Mouse (Mus musculus) heart, embryonic 13.5 days (tissue): Measurements from ENCODE around the gene Noxo1. TPM values are rescaled to one million over a fixed set of nuclear protein-coding genes. Genes with fewer than 3 reads are reported as not detected.
A peak's percentile ranks its signal among the peaks of the same experiment; 100 is the strongest.

Experiments
- ATAC-seq: fragments of 200-750 bp; cut with Nextera tagmentation; 2 replicates; pipeline ENCODE4 v1.8.0; 2017; ENCODE audit warnings: moderate TSS enrichment; ENCODE audit not compliant: insufficient number of reproducible peaks, low FRiP score, low TSS enrichment; ENCODE audit errors: extremely low read depth
- H3K27ac ChIP-seq: fragments of 300-500 bp; sonication (generic); replicated peaks from 2 replicates; pipeline ENCODE4 v1.5.1; 2015; ENCODE audit warnings: moderate library complexity, mild to moderate bottlenecking, inconsistent platforms
- H3K27me3 ChIP-seq: fragments of 300-500 bp; sonication (generic); replicated peaks from 2 replicates; pipeline ENCODE4 v1.6.1; 2015; ENCODE audit warnings: mild to moderate bottlenecking, inconsistent platforms
- H3K36me3 ChIP-seq: fragments of 300-500 bp; sonication (generic); 2 replicates; pipeline ENCODE4 v1.6.1; 2015; ENCODE audit warnings: mild to moderate bottlenecking, inconsistent platforms
- H3K4me1 ChIP-seq: fragments of 300-500 bp; sonication (generic); 2 replicates; pipeline ENCODE4 v1.6.1; 2015; ENCODE audit warnings: inconsistent platforms
- H3K4me2 ChIP-seq: fragments of 300-500 bp; sonication (generic); 2 replicates; pipeline ENCODE4 v1.6.1; 2015; ENCODE audit warnings: inconsistent platforms, mild to moderate bottlenecking, moderate library complexity
- H3K4me3 ChIP-seq: fragments of 300-500 bp; sonication (generic); 2 replicates; pipeline ENCODE4 v1.5.1; 2015; ENCODE audit warnings: moderate library complexity, mild to moderate bottlenecking, inconsistent platforms
- H3K9ac ChIP-seq: fragments of 300-500 bp; sonication (generic); 2 replicates; pipeline ENCODE4 v1.6.1; 2015; ENCODE audit warnings: inconsistent platforms, mild to moderate bottlenecking, moderate library complexity
- H3K9me3 ChIP-seq: fragments of 300-500 bp; sonication (generic); 2 replicates; pipeline ENCODE4 v1.6.1; 2016; ENCODE audit warnings: inconsistent platforms
- WGBS: fragments of 180-500 bp; shearing (Covaris S2); methylation state at CpG from one replicate; pipeline ENCODE4 v1.1.7; 2015; ENCODE audit warnings: mixed read lengths; 5-methylcytosine and 5-hydroxymethylcytosine counted together
- polyA plus RNA-seq: library from polyadenylated mRNA; unstranded; fragments of >200 nt; fragmentation: Nextera tagmentation; extraction: Ambion mirVana; gene quantifications from 2 replicates; pipeline ENCODE4 v1.2.1, GENCODE M21; 2015

The Noxo1 gene
- polyA plus RNA-seq, 1 experiment from 2014 or later: 1.1 TPM

GRCm38 (mm10) chr17:24732233-24732935, 36.4 kb downstream of the Noxo1 start:
- no peaks in the 10 kb centered on the region for H3K9me3 ChIP-seq

GRCm38 (mm10) chr17:24733434-24734050, 37.5 kb downstream of the Noxo1 start:
- Histone ChIP-seq H3K27ac (no peak overlapping the region), H3K27me3 (no peaks in the 10 kb centered on the region; the same call in 1 of the 2 replicates), H3K36me3 (no peaks in the 10 kb centered on the region), H3K4me2 (no peak overlapping the region), H3K9me3 (no peaks in the 10 kb centered on the region), H3K4me3 (no peak overlapping the region), H3K4me1 (peaks cover 32% of the 10 kb centered on the region), H3K9ac (no peak overlapping the region; the same call in 1 of the 2 replicates)
- no peak for ATAC-seq
- 89% methylated on average over 21 of the region's 21 CpGs for WGBS

More at GRCm38 (mm10) chr17:24732233-24732935, 36.4 kb downstream of the Noxo1 start:
- Histone ChIP-seq H3K36me3 (no peaks in the 10 kb centered on the region), H3K4me1 (peaks cover 25% of the 10 kb centered on the region), H3K27me3 (peaks cover 3% of the 10 kb centered on the region; the same call in 1 of the 2 replicates), H3K4me3 (no peak overlapping the region), H3K27ac (peak overlapping the region; percentile 46), H3K9ac (peak overlapping the region; percentile 50; the same call in 1 of the 2 replicates), H3K4me2 (no peak overlapping the region)
- whole genome bisulfite sequencing: 59% methylated on average over 12 of the region's 12 CpGs
- no peak for ATAC-seq

- no peak overlapping the region for H3K27ac ChIP-seq
- no peak for ATAC-seq
- WGBS: 91% methylated on average over 1 of the region's 1 CpGs
Observed at GRCm38 (mm10) chr17:24734513-24734912, 38.5 kb downstream of the Noxo1 start.

GRCm38 (mm10) chr17:24735446-24735845, 39.4 kb downstream of the Noxo1 start:
- WGBS: 89% methylated on average over 7 of the region's 7 CpGs

More at GRCm38 (mm10) chr17:24734513-24734912, 38.5 kb downstream of the Noxo1 start:
- H3K36me3 ChIP-seq: peaks cover 4% of the 10 kb centered on the region
- no peaks in the 10 kb centered on the region for H3K9me3 ChIP-seq
- H3K9ac ChIP-seq: no peak overlapping the region
- no peaks in the 10 kb centered on the region; the same call in 1 of the 2 replicates for H3K27me3 ChIP-seq
- H3K4me3 ChIP-seq: no peak overlapping the region
- H3K4me2 ChIP-seq: no peak overlapping the region
- peaks cover 32% of the 10 kb centered on the region for H3K4me1 ChIP-seq

GRCm38 (mm10) chr17:24736330-24737051, 40.5 kb downstream of the Noxo1 start, which contains the start of gene Msrb1:
Gene Msrb1, plus strand, starts transcription at chr17:24736642.
- H3K4me1 ChIP-seq: peaks cover 32% of the 10 kb centered on the region
- peak within 1 kb of the TSS; percentile 65 for H3K27ac ChIP-seq
- H3K9ac ChIP-seq: peak within 1 kb of the TSS; percentile 84
- peak within 1 kb of the TSS; percentile 84 for H3K4me2 ChIP-seq
- WGBS: under 1% methylated on average over 29 of the region's 29 CpGs
- H3K9me3 ChIP-seq: no peaks in the 10 kb centered on the region
- ATAC-seq: peak; percentile 92
- no peaks in the 10 kb centered on the region; the same call in 1 of the 2 replicates for H3K27me3 ChIP-seq
- peaks cover 21% of the 10 kb centered on the region for H3K36me3 ChIP-seq
- peak within 1 kb of the TSS; percentile 66 for H3K4me3 ChIP-seq

More at GRCm38 (mm10) chr17:24735446-24735845, 39.4 kb downstream of the Noxo1 start:
- no peaks in the 10 kb centered on the region; the same call in 1 of the 2 replicates for H3K27me3 ChIP-seq
- H3K9ac ChIP-seq: no peak overlapping the region
- H3K4me3 ChIP-seq: no peak overlapping the region
- peaks cover 12% of the 10 kb centered on the region for H3K36me3 ChIP-seq
- peak overlapping the region; percentile 84 for H3K4me2 ChIP-seq
- peaks cover 32% of the 10 kb centered on the region for H3K4me1 ChIP-seq
- H3K27ac ChIP-seq: peak overlapping the region; percentile 65; the same call in 1 of the 2 replicates
- no peaks in the 10 kb centered on the region for H3K9me3 ChIP-seq
- no peak for ATAC-seq

- Histone ChIP-seq H3K4me2 (peak overlapping the region; percentile 84), H3K4me3 (peak overlapping the region; percentile 66), H3K4me1 (peaks cover 27% of the 10 kb centered on the region), H3K9me3 (no peaks in the 10 kb centered on the region), H3K27me3 (no peaks in the 10 kb centered on the region; the same call in 1 of the 2 replicates), H3K9ac (peak overlapping the region; percentile 84), H3K27ac (no peak overlapping the region), H3K36me3 (peaks cover 29% of the 10 kb centered on the region)
- WGBS: 25% methylated on average over 8 of the region's 8 CpGs
- ATAC-seq: no peak
Observed at GRCm38 (mm10) chr17:24737135-24737810, 41.2 kb downstream of the Noxo1 start.

GRCm38 (mm10) chr17:24738238-24738637, 42.2 kb downstream of the Noxo1 start:
- Histone ChIP-seq H3K27ac (no peak overlapping the region), H3K9me3 (no peaks in the 10 kb centered on the region), H3K4me2 (no peak overlapping the region), H3K36me3 (peaks cover 34% of the 10 kb centered on the region), H3K4me3 (no peak overlapping the region), H3K9ac (no peak overlapping the region), H3K4me1 (peaks cover 22% of the 10 kb centered on the region), H3K27me3 (no peaks in the 10 kb centered on the region; the same call in 1 of the 2 replicates)
- no peak for ATAC-seq
- 85% methylated on average over 4 of the region's 4 CpGs for WGBS

GRCm38 (mm10) chr17:24739926-24740325, 43.9 kb downstream of the Noxo1 start:
- no peak overlapping the region for H3K4me2 ChIP-seq
- ATAC-seq: no peak
- H3K9ac ChIP-seq: no peak overlapping the region
- no peak overlapping the region for H3K27ac ChIP-seq
- no peak overlapping the region for H3K4me3 ChIP-seq
- peaks cover 34% of the 10 kb centered on the region for H3K36me3 ChIP-seq
- H3K4me1 ChIP-seq: peaks cover 22% of the 10 kb centered on the region
- H3K27me3 ChIP-seq: no peaks in the 10 kb centered on the region
- no peaks in the 10 kb centered on the region for H3K9me3 ChIP-seq
- 78% methylated on average over 8 of the region's 8 CpGs for WGBS

- H3K4me1 ChIP-seq: peaks cover 8% of the 10 kb centered on the region
- no peaks in the 10 kb centered on the region for H3K9me3 ChIP-seq
- peaks cover 34% of the 10 kb centered on the region for H3K36me3 ChIP-seq
- WGBS: 76% methylated on average over 8 of the region's 8 CpGs
- H3K4me2 ChIP-seq: no peak overlapping the region
- H3K9ac ChIP-seq: no peak overlapping the region
- 0 out of 2 replicates have a peak, but pooled peaks cover 9% of the 10 kb centered on the region for H3K27me3 ChIP-seq
- H3K27ac ChIP-seq: no peak overlapping the region
- no peak overlapping the region for H3K4me3 ChIP-seq
- no peak for ATAC-seq
Observed at GRCm38 (mm10) chr17:24742307-24742706, 46.3 kb downstream of the Noxo1 start.

- H3K9ac ChIP-seq: no peak overlapping the region
- WGBS: 71% methylated on average over 5 of the region's 5 CpGs
Observed at GRCm38 (mm10) chr17:24743896-24744295, 47.9 kb downstream of the Noxo1 start.

More at GRCm38 (mm10) chr17:24743896-24744295, 47.9 kb downstream of the Noxo1 start:
- H3K27ac ChIP-seq: no peak overlapping the region
- H3K9me3 ChIP-seq: no peaks in the 10 kb centered on the region
- peaks cover 18% of the 10 kb centered on the region; the same call in 1 of the 2 replicates for H3K27me3 ChIP-seq
- no peak overlapping the region for H3K4me2 ChIP-seq
- no peaks in the 10 kb centered on the region for H3K4me1 ChIP-seq
- ATAC-seq: no peak
- H3K36me3 ChIP-seq: peaks cover 34% of the 10 kb centered on the region
- H3K4me3 ChIP-seq: no peak overlapping the region
